Mouse (Mus musculus) ZHBTc4 (cell line): ENCODE data around the gene Nelfa.
"Not testable (repeated sequence)": the region's sequence is repeated elsewhere in the genome, so short reads cannot be mapped to it uniquely, and the experiment has no call there.

Experiments used
- DNase-seq: peaks from one replicate; pipeline ENCODE4 v3.0.0-alpha.2; 2011; ENCODE audit warnings: low read depth, low spot score

Gene Nelfa

GRCm38 (mm10) chr5:33919466-33919865 lies 16.7 kb downstream of the Nelfa start:
- no peak for DNase-seq

DNA sequence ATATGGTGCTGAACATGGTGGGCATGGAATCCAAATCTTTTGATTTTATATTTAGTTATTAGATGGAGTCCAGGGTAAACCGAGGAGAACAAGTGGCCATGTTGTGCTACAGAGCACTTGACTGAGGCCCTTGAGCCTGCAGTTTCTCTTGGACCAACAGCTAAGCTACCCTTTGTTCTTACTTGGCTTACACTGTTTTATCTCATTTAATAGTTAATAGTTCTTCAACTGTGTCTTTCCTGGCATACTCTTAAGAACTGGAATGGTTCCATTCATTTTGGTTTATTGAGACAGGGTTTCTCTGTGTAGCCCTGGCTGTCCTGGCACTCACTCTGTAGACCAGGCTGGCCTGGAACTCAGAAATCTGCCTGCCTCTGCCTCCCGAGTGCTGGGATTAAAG lies 19.6 kb downstream of the Nelfa start:
- DNase-seq: not testable (repeated sequence)

DNA sequence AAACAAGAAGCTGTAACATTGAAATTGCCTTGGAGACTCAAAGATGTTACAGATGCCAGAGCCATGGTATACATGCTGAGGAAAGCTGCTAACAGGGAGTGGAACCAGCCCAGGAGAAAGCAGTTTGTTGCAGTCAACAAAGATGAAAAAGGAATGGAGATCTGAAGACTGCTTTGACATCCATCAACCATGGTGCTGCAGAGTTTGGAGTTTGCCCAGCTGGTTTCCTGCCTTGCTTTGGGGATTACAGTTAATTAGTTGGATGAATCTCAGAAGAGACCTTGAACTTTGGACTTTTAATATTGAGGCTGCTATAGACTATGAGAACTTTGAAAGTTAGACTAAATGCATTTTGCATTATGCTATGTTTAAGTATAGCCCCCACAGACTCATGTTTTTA lies 21.2 kb downstream of the Nelfa start:
- not testable (repeated sequence) for DNase-seq

GRCm38 (mm10) chr5:33903176-33903575 lies 33.0 kb downstream of the Nelfa start:
- no peak for DNase-seq

DNA sequence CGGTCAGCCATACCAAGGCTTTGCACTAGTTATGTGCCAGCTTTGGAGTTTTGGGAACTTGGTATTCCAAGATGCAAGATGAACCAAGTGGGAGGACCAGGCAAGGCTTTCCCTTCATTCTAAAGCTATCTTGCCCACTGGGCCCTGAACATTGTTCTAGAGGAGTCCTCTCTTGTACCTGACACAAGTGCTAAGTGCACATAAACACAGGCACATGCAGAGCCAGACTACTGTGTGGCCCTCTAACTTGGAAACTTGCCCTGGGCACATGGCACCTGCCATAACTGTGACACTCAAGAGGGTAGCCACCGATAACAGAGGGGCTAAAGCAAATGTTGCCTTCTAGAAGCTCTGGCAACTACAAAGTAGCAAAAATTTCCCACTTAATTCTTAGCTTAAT lies 33.5 kb downstream of the Nelfa start:
- no peak for DNase-seq

DNA sequence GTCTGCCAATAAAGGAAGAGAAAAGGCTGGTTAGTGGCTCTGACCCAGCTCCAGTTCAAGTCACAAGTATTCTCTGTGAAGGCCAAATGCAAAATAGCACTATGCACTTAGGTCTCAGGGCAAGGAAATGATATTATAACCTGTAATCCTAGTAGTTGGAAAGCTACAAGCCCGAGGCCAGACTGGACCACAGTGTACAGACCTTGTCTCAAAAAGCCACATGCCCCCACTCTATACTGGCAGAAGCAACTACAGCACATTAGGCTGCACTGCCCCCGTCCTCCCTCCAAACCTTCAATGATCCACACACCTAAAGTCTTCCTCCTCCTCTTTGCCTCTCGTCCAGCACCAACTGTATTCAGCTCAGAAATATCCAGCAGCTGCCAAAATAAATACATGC lies 34.9 kb downstream of the Nelfa start:
- no peak for DNase-seq

- no peak for DNase-seq
These were observed 35.4 kb downstream of the Nelfa start for GRCm38 (mm10) chr5:33900701-33901263.

GRCm38 (mm10) chr5:33900101-33900500 lies 36.1 kb downstream of the Nelfa start:
- DNase-seq: no peak

DNA sequence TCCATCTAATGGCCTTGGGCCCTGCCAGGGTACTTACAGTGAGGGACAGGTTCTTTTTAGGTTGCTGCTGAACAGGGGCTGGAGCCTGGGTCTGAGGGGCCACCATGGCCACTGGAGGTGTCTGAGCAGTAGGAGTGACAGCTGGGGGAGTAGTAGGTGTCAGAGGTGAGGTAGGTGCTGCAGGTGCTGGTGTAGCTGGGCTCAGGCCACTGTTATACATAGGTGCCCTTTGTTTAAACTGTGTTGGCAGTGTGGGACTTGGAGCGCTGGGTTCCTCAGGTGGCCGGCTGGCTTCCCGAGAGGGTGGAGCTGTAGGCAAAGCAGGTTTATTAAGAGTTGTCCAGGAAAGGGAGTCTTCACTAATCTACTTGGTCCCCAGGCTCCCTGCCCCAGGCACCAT lies 37.0 kb downstream of the Nelfa start:
- no peak for DNase-seq

DNA sequence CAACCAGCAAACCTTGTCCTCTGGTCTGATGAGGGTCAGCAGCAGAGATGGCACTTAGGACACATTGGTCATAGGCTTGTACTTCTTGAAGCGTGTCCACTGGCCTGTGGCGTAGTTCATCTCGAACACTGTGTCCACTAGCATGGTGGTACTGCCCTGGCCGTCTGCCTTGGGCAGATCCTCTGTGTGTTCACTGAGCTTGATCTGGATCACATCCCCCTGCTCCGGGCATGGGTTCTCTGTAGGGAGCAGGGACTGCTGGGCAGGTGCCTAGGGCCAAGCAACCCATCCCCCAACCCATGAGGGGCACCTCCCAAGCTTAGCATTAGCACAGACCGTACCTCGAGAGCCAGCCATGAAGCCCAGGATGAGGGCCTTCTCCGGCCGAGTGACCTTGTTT lies 37.5 kb downstream of the Nelfa start:
- no peak for DNase-seq

- DNase-seq: no peak
These were observed 39.1 kb downstream of the Nelfa start for GRCm38 (mm10) chr5:33897158-33897557.

- no peak for DNase-seq
These were observed 41.1 kb downstream of the Nelfa start for GRCm38 (mm10) chr5:33895116-33895515.

DNA sequence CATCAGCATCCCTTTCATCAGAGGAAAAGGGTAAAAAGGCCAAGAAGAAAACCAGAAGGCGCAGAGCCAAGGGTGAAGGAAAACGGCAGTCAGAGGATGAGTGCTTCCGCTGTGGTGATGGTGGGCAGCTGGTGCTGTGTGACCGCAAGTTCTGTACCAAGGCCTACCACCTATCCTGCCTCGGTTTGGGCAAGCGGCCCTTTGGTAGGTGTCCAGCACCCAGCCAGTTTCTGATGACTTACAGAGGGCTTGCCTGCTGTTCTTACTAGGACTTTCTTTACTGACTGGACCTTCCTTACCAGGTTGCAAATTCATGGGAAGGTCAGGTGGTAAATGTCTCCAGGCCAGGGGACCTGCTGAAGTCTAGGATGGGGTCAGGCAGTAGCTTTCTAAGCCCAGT lies 42.8 kb downstream of the Nelfa start:
- no peak for DNase-seq

DNA sequence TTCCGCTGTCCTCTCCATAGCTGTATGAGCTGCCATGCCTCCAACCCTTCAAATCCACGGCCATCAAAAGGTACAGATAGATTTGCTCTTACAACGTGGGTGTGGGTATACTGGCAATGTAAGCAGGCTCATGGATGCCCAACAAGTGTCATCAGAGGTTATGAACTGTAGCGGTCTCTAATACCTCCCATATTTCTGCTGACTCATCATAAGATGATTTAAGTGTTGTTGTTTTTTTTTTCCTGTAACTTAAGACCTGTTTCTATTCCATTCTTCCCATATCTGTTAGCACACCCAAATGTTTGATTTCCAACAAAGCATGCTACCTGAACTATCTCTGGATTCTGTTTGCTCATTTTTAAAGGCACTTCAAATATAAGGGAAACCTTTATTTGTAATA lies 55.1 kb downstream of the Nelfa start:
- no peak for DNase-seq

DNA sequence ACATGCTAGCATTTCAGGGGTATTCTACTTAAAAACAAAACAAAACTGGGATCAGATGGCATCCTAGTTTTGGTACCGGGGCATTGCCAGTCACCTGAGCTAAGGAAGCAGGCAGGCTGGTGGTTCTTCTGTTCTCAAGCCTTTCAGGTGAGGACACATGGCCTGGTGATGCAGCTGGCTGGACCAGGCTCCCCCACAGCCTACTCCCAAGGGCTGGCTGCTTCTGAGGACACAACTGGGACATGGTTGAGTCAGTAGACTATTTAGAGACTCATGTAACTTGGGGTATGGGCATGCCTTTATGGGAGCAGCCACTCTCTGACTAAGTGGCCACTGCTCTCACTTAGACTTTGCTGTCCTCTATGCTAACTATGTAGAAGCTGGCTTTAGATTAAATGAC lies 60.7 kb downstream of the Nelfa start:
- no peak for DNase-seq

DNA sequence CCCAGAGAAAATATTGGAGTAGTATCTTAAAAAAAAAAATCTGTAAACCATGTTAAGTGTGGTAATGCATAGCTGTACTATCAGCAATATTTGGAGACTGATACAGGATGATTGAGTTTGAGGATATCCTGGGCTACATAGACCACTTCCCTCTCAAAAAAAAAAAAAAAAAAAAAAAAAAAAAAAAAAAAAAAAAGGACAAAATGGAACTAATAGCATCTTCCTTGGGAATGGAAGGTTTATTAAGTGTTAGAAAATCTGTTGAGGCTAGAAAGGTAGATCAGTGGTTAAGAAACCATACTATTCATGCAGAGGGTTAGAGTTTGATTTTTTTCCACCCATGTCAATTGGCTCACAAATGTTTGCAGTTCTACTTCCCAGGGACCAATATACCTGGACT lies 78.5 kb downstream of the Nelfa start:
- DNase-seq: no peak

DNA sequence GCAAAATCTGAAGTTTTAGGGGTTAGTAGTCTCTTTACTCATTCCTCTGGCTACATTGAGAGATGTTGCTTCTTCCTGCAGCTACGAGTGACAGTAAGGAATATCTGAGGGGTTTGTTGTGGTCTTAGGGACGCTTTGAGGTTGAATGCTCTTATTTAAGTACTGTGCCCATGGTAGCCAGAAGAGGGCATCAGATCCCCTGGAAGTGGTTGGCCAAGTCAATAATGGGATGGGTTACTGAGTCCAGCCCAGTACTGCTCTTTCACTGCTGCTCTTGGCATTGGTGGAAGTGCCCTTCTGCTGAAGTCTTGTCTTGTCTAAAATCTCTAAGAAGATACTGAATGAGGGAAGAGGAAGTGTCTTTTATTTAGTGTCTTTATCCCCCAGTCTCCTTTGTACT lies 82.2 kb downstream of the Nelfa start:
- DNase-seq: peak; percentile 15

- peak; percentile 36 for DNase-seq
These were observed 83.1 kb downstream of the Nelfa start for GRCm38 (mm10) chr5:33853086-33853485.

- peak; percentile 17 for DNase-seq
These were observed 84.7 kb downstream of the Nelfa start for GRCm38 (mm10) chr5:33851466-33851865.
